Mouse (Mus musculus): ENCODE measurements around the gene Ptprq.

GRCm38 (mm10) chr10:107675994-107676393 lies 43.9 kb downstream of the Ptprq start:
- TF ChIP-seq MYOD1 (IDR thresholded peaks at IDR 0.05; ENCODE audit: control insufficient read depth in 1 of 3, insufficient read length in 2 of 3, low read depth in 2 of 3) = no peak
- no peak for TF ChIP-seq TCF3 (IDR thresholded peaks at IDR 0.05; ENCODE audit: insufficient read length, low read depth)
- TF ChIP-seq POLR2A (IDR thresholded peaks at IDR 0.05; ENCODE audit: insufficient read length, low read depth) = no peak
- TF ChIP-seq TCF12 (IDR thresholded peaks at IDR 0.05; ENCODE audit: insufficient read depth, poor library complexity, severe bottlenecking) = no peak
- TF ChIP-seq MAX (IDR thresholded peaks at IDR 0.05; ENCODE audit: low read depth) = no peak
- no peak for TF ChIP-seq POLR2AphosphoS2 (IDR thresholded peaks at IDR 0.05; ENCODE audit: insufficient read length, low read depth)
- TF ChIP-seq MYOG (IDR thresholded peaks at IDR 0.05; ENCODE audit: control insufficient read depth in 1 of 3, insufficient read depth in 1 of 3, insufficient read length in 2 of 3, low read depth in 2 of 3) = no peak
- no peak for TF ChIP-seq CEBPB (IDR thresholded peaks at IDR 0.05; ENCODE audit: insufficient read depth, poor library complexity, severe bottlenecking)
- no peak for TF ChIP-seq E2F4 (IDR thresholded peaks at IDR 0.05; ENCODE audit: insufficient read depth)
- TF ChIP-seq REST (IDR thresholded peaks at IDR 0.05; ENCODE audit: insufficient read depth, insufficient read length) = no peak
- no peak for TF ChIP-seq USF1 (IDR thresholded peaks at IDR 0.05; ENCODE audit: low read depth)
- no peak for TF ChIP-seq SRF (IDR thresholded peaks at IDR 0.05; ENCODE audit: control insufficient read depth, insufficient read length, low read depth)
